Mouse (Mus musculus): Measurements from ENCODE around the gene Iqgap2. TPM values are rescaled to one million over a fixed set of nuclear protein-coding genes. Genes with fewer than 3 reads are reported as not detected.

Iqgap2 gene
- polyA plus RNA-seq, 1 experiment from 2014 or later, result 4.0 TPM

DNA sequence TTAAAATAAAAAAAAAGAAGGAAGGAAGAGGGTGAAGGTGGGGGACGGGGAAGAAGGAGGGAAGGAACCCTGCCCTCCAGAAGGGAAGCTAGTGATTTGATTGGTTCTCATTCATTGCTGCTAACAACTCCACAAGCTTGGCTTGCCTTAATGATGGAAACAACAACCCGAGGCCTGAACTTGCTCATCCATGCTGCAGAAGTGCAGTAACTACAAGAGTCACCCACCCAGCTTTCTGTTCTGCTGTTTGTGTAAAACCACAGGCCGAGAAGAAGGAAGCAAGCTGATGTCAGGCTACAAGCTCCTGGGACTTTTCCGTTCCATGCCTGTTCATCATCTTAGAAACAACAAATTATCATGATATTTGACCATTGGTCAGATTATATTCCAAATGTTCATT, 176.4 kb downstream of the Iqgap2 start:
- no peaks in the 10 kb centered on the region for H3K27me3 ChIP-seq (replicated peaks; ENCODE audit: control insufficient read depth, insufficient read depth, low read length)
- no peak overlapping the region for H3K9ac ChIP-seq (replicated peaks; ENCODE audit: low read depth, low read length)
- ATAC-seq, result no peak
- 83% methylated on average over 4 of the region's 4 CpGs for WGBS
- no peak overlapping the region for H3K4me2 ChIP-seq (ENCODE audit: low read length)
- H3K4me1 ChIP-seq (replicated peaks; ENCODE audit: control insufficient read depth, insufficient read depth, low read length), result peaks cover 9% of the 10 kb centered on the region; the same call in 1 of the 2 replicates
- no peak overlapping the region for H3K4me3 ChIP-seq (replicated peaks; ENCODE audit: low read length)
- no peaks in the 10 kb centered on the region for H3K9me3 ChIP-seq (ENCODE audit: control insufficient read depth, low read length)
- no peaks in the 10 kb centered on the region for H3K36me3 ChIP-seq (ENCODE audit: control insufficient read depth, insufficient read depth)
- no peak overlapping the region for H3K27ac ChIP-seq (ENCODE audit: low read length)

DNA sequence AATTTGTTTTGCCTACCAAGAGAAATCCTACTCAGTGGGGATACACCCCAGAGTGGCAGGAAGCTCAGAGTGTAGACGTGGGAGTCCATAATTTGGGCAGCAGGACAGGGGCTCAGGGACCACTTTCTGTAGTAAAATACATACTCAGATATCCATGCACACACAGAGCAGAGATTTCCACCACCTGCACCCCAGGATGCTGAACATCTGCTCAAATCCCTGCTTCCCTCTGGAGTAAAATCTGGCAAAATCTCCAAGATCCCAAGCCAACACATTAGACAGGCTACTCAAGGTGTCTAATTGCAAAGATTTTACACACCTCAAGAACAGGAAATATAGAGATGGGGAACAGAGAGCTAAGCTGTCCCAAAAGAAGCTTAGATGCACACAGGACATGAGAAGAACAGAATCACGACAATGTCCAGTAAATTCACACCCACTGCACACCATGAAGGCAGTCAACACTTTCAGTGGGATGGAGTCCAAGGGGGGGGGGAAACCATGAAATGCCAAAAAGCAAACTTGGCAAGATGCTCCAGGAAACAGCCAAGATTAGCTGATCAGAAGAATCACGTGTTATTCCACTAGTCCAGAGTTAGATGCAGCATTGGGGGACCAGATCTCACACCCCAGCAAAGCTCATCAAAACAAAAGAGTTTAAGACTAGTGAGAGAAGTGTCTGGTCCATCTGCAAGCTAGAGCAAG, 177.3 kb downstream of the Iqgap2 start:
- Histone ChIP-seq H3K9ac (replicated peaks; ENCODE audit: low read depth, low read length) (no peak overlapping the region), H3K4me1 (replicated peaks; ENCODE audit: control insufficient read depth, insufficient read depth, low read length) (peaks cover 4% of the 10 kb centered on the region; the same call in 1 of the 2 replicates), H3K4me2 (ENCODE audit: low read length) (no peak overlapping the region), H3K27me3 (replicated peaks; ENCODE audit: control insufficient read depth, insufficient read depth, low read length) (no peaks in the 10 kb centered on the region), H3K4me3 (replicated peaks; ENCODE audit: low read length) (no peak overlapping the region), H3K36me3 (ENCODE audit: control insufficient read depth, insufficient read depth) (no peaks in the 10 kb centered on the region), H3K9me3 (ENCODE audit: control insufficient read depth, low read length) (no peaks in the 10 kb centered on the region), H3K27ac (ENCODE audit: low read length) (no peak overlapping the region; the same call in 1 of the 2 replicates)
- WGBS, result 52% methylated on average over 3 of the region's 3 CpGs
- ATAC-seq, result peak; percentile 47; the same call in 1 of the 2 replicates

DNA sequence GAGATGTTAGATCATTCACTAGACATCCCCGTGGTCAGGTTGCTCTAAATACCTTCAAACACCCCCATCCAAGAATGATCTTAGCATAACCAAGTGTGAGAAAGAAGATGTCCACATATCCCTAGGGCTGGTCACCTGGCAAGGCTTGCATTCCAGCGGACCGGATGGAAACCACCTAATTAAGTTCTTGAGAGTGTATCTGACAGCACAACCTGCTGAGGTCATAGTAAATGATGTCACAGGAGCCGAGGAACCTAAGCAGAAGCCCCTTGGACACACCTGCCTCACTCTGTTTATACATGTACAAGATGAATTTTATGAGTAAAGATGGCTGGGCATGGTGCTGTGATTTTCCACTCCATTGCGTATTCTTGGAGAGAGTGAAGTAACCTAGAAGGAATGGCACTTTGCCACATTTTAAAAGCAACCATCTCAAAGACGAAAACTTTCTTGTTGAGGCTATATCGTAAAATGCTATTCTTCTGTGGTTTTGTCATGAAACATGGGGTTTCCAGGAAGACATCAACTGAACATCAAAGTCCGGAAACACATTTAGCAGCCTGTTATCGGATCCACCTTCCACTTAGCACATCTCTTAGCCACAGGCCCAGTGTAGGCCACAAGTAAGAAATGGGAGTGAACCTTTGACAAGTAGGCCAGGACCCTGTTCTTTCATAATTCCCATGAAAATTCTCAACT, 179.0 kb downstream of the Iqgap2 start:
- H3K4me3 ChIP-seq (replicated peaks; ENCODE audit: low read length), result no peak overlapping the region
- H3K36me3 ChIP-seq (ENCODE audit: control insufficient read depth, insufficient read depth), result no peaks in the 10 kb centered on the region
- no peak overlapping the region for H3K4me2 ChIP-seq (ENCODE audit: low read length)
- no peaks in the 10 kb centered on the region for H3K9me3 ChIP-seq (ENCODE audit: control insufficient read depth, low read length)
- H3K27ac ChIP-seq (ENCODE audit: low read length), result no peak overlapping the region
- H3K4me1 ChIP-seq (replicated peaks; ENCODE audit: control insufficient read depth, insufficient read depth, low read length), result peaks cover 4% of the 10 kb centered on the region; the same call in 1 of the 2 replicates
- H3K9ac ChIP-seq (replicated peaks; ENCODE audit: low read depth, low read length), result no peak overlapping the region
- 92% methylated on average over 9 of the region's 9 CpGs for WGBS
- no peaks in the 10 kb centered on the region for H3K27me3 ChIP-seq (replicated peaks; ENCODE audit: control insufficient read depth, insufficient read depth, low read length)
- ATAC-seq, result no peak

DNA sequence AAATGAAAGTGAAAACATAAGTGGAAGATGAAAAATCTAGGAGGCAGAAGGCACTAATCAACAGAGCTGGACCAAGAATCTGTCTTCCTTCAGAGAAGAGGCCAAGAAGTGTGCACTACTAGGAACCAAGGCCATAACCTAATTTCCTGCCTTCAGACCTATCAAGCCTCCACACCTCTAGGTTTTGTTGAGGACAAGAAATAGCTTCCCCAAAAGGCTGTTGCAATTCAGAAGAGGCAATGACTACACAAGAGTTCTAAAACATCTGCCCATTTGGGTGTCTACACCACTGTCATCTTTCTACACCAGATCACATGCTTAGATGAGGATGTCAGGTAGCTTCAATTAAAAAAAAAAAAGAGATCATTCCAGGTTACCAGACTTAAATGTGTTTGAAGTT, 179.7 kb downstream of the Iqgap2 start:
- H3K4me3 ChIP-seq (replicated peaks; ENCODE audit: low read length), result no peak overlapping the region
- H3K4me2 ChIP-seq (ENCODE audit: low read length), result no peak overlapping the region
- H3K27ac ChIP-seq (ENCODE audit: low read length), result no peak overlapping the region
- no peak for ATAC-seq
- no peaks in the 10 kb centered on the region for H3K9me3 ChIP-seq (ENCODE audit: control insufficient read depth, low read length)
- peaks cover 4% of the 10 kb centered on the region; the same call in 1 of the 2 replicates for H3K4me1 ChIP-seq (replicated peaks; ENCODE audit: control insufficient read depth, insufficient read depth, low read length)
- H3K36me3 ChIP-seq (ENCODE audit: control insufficient read depth, insufficient read depth), result no peaks in the 10 kb centered on the region
- H3K9ac ChIP-seq (replicated peaks; ENCODE audit: low read depth, low read length), result no peak overlapping the region
- no peaks in the 10 kb centered on the region for H3K27me3 ChIP-seq (replicated peaks; ENCODE audit: control insufficient read depth, insufficient read depth, low read length)

DNA sequence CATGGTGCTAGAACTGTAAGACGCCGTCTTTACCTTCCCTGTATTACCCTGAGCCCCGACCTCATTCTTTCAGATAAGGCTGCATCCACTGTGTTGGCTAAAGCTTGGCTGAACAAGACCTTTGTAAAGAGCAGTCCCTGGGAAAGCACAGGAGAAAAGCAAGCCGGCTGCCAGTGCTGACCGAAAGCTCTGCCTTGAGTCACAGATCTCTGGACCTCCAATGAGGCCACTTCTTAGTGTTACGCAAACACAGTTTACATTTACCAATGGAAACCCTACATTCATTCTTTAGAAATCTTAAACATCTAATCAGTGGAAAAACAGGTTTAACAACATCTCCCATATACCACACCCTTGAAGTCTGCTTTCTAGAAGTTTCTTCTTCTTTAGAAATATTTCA, 186.1 kb downstream of the Iqgap2 start:
- H3K27ac ChIP-seq (ENCODE audit: low read length), result no peak overlapping the region
- no peaks in the 10 kb centered on the region for H3K36me3 ChIP-seq (ENCODE audit: control insufficient read depth, insufficient read depth)
- no peak overlapping the region for H3K9ac ChIP-seq (replicated peaks; ENCODE audit: low read depth, low read length)
- no peak for ATAC-seq
- no peak overlapping the region for H3K4me3 ChIP-seq (replicated peaks; ENCODE audit: low read length)
- H3K27me3 ChIP-seq (replicated peaks; ENCODE audit: control insufficient read depth, insufficient read depth, low read length), result no peaks in the 10 kb centered on the region
- 97% methylated on average over 6 of the region's 6 CpGs for WGBS
- H3K9me3 ChIP-seq (ENCODE audit: control insufficient read depth, low read length), result no peaks in the 10 kb centered on the region
- no peak overlapping the region for H3K4me2 ChIP-seq (ENCODE audit: low read length)
- no peaks in the 10 kb centered on the region for H3K4me1 ChIP-seq (replicated peaks; ENCODE audit: control insufficient read depth, insufficient read depth, low read length)

DNA sequence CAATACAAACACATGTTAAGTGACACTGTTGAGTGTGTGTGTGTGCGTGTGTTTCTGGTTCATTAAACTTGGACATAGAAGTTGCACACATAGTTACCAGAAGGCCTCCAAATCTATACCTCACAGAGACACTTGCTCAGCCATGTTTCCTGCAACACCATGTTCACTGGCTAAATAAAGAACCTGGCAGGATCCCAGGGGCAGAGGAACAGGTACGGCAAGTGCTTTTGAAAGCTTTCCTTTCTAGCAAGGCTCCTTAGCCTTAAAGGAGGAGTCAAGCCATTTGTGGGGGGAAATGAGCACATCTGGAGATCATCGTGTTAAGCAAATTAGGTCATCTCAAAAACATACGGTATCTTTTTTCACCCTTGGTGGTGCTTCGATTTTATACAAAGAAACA, 188.3 kb downstream of the Iqgap2 start:
- H3K27ac ChIP-seq (ENCODE audit: low read length), result no peak overlapping the region
- no peaks in the 10 kb centered on the region for H3K9me3 ChIP-seq (ENCODE audit: control insufficient read depth, low read length)
- WGBS, result 65% methylated on average over 5 of the region's 5 CpGs
- no peak for ATAC-seq
- no peaks in the 10 kb centered on the region for H3K36me3 ChIP-seq (ENCODE audit: control insufficient read depth, insufficient read depth)
- no peak overlapping the region for H3K4me2 ChIP-seq (ENCODE audit: low read length)
- H3K9ac ChIP-seq (replicated peaks; ENCODE audit: low read depth, low read length), result no peak overlapping the region
- no peaks in the 10 kb centered on the region for H3K4me1 ChIP-seq (replicated peaks; ENCODE audit: control insufficient read depth, insufficient read depth, low read length)
- H3K4me3 ChIP-seq (replicated peaks; ENCODE audit: low read length), result no peak overlapping the region
- H3K27me3 ChIP-seq (replicated peaks; ENCODE audit: control insufficient read depth, insufficient read depth, low read length), result no peaks in the 10 kb centered on the region

DNA sequence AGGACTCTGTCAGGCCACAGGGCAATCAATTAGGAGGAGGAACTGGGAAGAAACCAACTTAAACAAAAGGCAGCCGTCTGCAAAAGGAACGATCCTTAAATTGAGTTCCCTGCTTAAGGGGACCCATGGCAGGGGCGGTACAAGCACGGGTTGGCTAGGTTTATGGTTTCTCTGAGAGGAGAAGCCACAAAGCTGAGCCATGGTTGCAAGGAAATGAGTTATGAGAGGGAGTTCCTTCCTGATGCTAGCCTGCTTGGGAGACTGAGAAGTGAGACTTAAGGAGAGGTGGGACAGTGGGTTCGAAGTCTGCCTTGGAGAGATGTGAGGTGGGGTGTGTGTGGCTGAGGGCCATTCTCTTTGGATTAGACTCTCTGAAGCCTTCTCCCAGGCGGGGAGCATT, 193.8 kb downstream of the Iqgap2 start:
- Histone ChIP-seq H3K9me3 (ENCODE audit: control insufficient read depth, low read length) (no peaks in the 10 kb centered on the region), H3K4me1 (replicated peaks; ENCODE audit: control insufficient read depth, insufficient read depth, low read length) (peaks cover 6% of the 10 kb centered on the region; the same call in 1 of the 2 replicates), H3K36me3 (ENCODE audit: control insufficient read depth, insufficient read depth) (no peaks in the 10 kb centered on the region), H3K4me2 (ENCODE audit: low read length) (no peak overlapping the region), H3K9ac (replicated peaks; ENCODE audit: low read depth, low read length) (no peak overlapping the region), H3K27ac (ENCODE audit: low read length) (no peak overlapping the region), H3K4me3 (replicated peaks; ENCODE audit: low read length) (no peak overlapping the region), H3K27me3 (replicated peaks; ENCODE audit: control insufficient read depth, insufficient read depth, low read length) (no peaks in the 10 kb centered on the region)
- ATAC-seq, result no peak
- 21% methylated on average over 6 of the region's 6 CpGs for WGBS

DNA sequence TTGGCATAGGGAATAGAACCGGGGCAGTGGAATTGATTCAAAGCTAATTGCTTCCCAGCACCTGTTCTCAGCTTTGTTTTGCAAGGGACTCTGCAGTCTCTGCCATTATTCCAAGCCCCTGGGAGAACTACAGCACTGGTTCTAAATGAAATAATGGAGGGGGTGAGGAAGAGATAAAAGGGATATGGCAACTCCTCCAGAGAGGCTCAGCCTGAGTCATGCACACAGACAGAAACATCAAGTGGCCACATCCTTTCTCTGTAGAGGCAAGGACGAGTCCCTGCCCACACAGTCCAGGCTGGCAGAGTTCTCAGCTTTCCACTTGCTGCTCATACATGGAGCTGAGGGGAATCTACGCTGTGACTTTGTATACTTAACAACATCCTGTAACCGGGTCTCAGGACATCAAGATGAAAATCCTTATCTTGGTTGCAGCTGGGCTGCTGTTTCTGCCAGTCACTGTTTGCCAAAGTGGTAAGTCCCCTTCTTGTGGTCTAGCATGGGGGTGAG, 195.0 kb downstream of the Iqgap2 start, which contains the start of gene F2rl2:
Gene F2rl2 (plus strand): TSS at position 200 of the 510 bp plus-strand sequence.
- no peak within 1 kb of the TSS for H3K9ac ChIP-seq (replicated peaks; ENCODE audit: low read depth, low read length)
- no peak within 1 kb of the TSS for H3K4me2 ChIP-seq (ENCODE audit: low read length)
- 40% methylated on average over 4 of the region's 4 CpGs for WGBS
- no peaks in the 10 kb centered on the region for H3K9me3 ChIP-seq (ENCODE audit: control insufficient read depth, low read length)
- peak; percentile 33 for ATAC-seq
- peaks cover 6% of the 10 kb centered on the region; the same call in 1 of the 2 replicates for H3K4me1 ChIP-seq (replicated peaks; ENCODE audit: control insufficient read depth, insufficient read depth, low read length)
- no peaks in the 10 kb centered on the region for H3K27me3 ChIP-seq (replicated peaks; ENCODE audit: control insufficient read depth, insufficient read depth, low read length)
- H3K4me3 ChIP-seq (replicated peaks; ENCODE audit: low read length), result no peak within 1 kb of the TSS
- H3K36me3 ChIP-seq (ENCODE audit: control insufficient read depth, insufficient read depth), result no peaks in the 10 kb centered on the region
- no peak within 1 kb of the TSS for H3K27ac ChIP-seq (ENCODE audit: low read length)

DNA sequence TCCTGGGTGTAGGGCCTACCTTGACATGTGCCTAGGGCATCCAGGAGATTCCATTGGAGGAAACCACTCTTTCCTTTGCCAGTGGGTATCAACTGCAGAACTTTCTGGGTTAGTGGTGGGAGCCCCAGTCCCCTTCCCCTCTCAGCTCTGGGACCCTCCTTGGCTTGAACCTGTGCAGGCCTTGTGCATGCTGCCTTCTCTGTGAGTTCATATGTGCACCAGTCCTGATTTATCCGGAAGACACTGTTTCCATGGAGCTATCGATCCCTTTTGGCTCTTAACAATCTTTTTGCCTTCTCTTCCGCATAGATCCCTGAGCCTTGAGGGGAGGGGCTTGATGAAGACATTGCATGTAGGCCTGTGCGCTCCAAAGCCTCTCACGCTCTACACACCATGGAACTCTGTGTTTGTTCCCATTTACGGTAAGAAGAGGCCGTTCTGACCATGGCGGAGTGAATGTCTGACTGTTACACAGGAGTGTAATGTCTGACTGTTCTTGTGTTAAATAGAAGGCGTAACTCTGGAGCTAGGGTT, 195.5 kb downstream of the Iqgap2 start:
- Histone ChIP-seq H3K4me1 (replicated peaks; ENCODE audit: control insufficient read depth, insufficient read depth, low read length) (peaks cover 6% of the 10 kb centered on the region; the same call in 1 of the 2 replicates), H3K27me3 (replicated peaks; ENCODE audit: control insufficient read depth, insufficient read depth, low read length) (no peaks in the 10 kb centered on the region), H3K4me3 (replicated peaks; ENCODE audit: low read length) (no peak overlapping the region), H3K27ac (ENCODE audit: low read length) (no peak overlapping the region), H3K9ac (replicated peaks; ENCODE audit: low read depth, low read length) (no peak overlapping the region), H3K9me3 (ENCODE audit: control insufficient read depth, low read length) (no peaks in the 10 kb centered on the region), H3K4me2 (ENCODE audit: low read length) (no peak overlapping the region), H3K36me3 (ENCODE audit: control insufficient read depth, insufficient read depth) (no peaks in the 10 kb centered on the region)
- 56% methylated on average over 9 of the region's 9 CpGs for WGBS
- ATAC-seq, result peak; percentile 33
